Mouse (Mus musculus) intestine, embryonic 15.5 days (tissue): Measurements from ENCODE around the gene Gm26727. TPM values are rescaled to one million over a fixed set of nuclear protein-coding genes. Genes with fewer than 3 reads are reported as not detected.

ENCODE experiments used
- polyA plus RNA-seq: library from polyadenylated mRNA; unstranded; fragments of >200 nt; fragmentation: Nextera tagmentation; extraction: Ambion mirVana; gene quantifications from 2 replicates; pipeline ENCODE4 v1.2.1, GENCODE M21; 2015

Gene Gm26727
- polyA plus RNA-seq, 1 experiment from 2014 or later: not detected

Other genes with a start within 250 kb of the Gm26727 start
- not detected in 2 replicates for gene Gm21830, start 19.5 kb downstream of the Gm26727 start, polyA plus RNA-seq
- not detected in 2 replicates for gene Xirp2, start 12.8 kb upstream of the Gm26727 start, polyA plus RNA-seq
- 2.6 and 4.1 TPM in 2 replicates for gene B3galt1, start 132.7 kb upstream of the Gm26727 start, polyA plus RNA-seq